Mouse (Mus musculus) ES-Bruce4 (cell line): ENCODE measurements at regions not wholly inside any gene's neighbourhood (a gene's known extent, or its start where the extent isn't known, plus 50 kb on each side); places are given as distances from the start of the nearest gene placed in this dataset.
"Not testable (repeated sequence)": the region's sequence is repeated elsewhere in the genome, so short reads cannot be mapped to it uniquely, and the experiment has no call there.

Source experiments
- CTCF ChIP-seq: IDR thresholded peaks from one replicate; pipeline ENCODE4 v1.8.1; 2011; ENCODE audit warnings: low read depth, low read length
- POLR2A ChIP-seq: IDR thresholded peaks from one replicate; pipeline ENCODE4 v1.8.1; 2011; ENCODE audit warnings: low read length; ENCODE audit not compliant: insufficient read depth

DNA sequence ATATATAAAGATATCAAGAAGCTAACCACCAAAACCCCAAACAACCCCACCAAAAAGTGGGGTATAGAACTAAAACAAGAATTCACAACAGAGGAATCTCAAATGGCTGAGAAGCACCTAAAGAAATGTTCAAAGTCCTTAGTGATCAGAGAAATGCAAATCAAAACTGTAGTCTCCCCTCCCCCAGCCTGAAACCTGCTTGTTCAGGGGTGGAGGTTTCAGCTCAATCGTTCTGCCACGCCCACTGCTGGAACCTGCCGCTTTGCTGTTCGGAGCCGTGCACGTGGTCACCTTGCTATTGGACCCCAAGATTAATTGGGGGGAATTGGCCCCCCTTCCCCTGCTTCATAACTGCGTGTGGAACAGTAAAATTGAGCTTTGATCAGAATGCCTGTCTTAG, 251.8 kb upstream of the Cenpq start:
- not testable (repeated sequence) for TF ChIP-seq CTCF, POLR2A
